In the genomic region with DNA sequence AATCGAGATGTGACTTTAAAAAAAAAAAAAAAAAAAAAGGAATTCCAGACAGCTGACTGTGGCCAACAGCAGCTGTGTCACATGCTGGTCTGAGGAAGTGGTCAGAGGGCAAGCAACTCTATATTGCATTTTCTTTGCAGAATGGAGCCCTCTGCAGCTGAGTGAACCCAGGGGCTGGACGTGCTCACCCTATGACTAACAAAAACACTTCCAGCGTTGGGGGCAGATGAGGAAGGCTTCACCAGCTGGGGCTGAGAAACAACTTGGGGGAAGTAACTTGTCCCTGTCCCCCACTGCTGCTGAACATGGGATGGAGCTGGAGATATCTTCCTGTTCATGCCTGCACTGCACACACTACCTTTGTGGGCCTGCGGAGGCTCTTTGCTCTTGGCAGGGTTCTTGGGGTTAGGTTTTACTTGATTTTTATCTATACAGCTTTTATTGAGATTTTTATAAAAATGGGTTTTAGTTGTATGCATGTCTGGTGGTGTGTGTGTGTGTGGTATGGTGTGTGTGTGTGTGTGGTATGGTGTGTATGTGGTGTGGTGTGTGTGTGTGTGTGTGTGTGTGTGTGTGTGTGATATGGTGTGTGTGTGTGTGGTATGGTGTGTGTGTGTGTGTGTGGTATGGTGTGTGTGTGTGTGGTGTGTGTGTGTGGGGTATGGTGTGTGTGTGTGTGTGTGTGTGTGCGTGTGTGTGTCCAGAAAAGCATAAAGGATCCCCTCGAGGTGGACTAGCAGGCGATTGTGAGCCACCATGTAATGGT, we compare ENCODE assay signal across 9 mouse cellular contexts. TPM values are rescaled to one million over a fixed set of nuclear protein-coding genes. Genes with fewer than 3 reads are reported as not detected.
DNase-seq lines count a peak whose midpoint lies in the region; ATAC-seq lines count a peak whose summit lies in the region.
"Had no signal": no experiment of that assay in that cellular context is flagged by ENCODE, and none has a peak within 500 bp of the region (broad histone marks: within the 10 kb centered on the region; RNA-seq: fewer than 3 reads in every experiment).

No protein-coding gene starts in this region.

- peak; percentile 29 to 40 for DNase-seq in right cerebral cortex, postnatal 10 days (ENCODE audit: low spot score in 2 of 2)
- DNase-seq in right cerebral cortex, adult 2 months (ENCODE audit: low spot score in 2 of 2) = no peak
- DNase-seq in liver, embryonic 13.5 days = no peak
- peak; percentile 2 to 8 for DNase-seq in spleen, postnatal 14 days (ENCODE audit: low spot score in 2 of 2)
- no peak for DNase-seq in cerebellum, adult 8-10 months
- DNase-seq in cerebellum, postnatal 10 days = no peak

- H3K27me3 ChIP-seq in liver, embryonic 13.5 days = no peaks in the 10 kb centered on the region
- no peaks in the 10 kb centered on the region for H3K27me3 ChIP-seq in midbrain, embryonic 15.5 days (replicated peaks)
- H3K27me3 ChIP-seq: limb, embryonic 12.5 days had no signal

- no peak overlapping the region for H3K4me3 ChIP-seq in liver, embryonic 13.5 days (replicated peaks)
- H3K4me3 ChIP-seq in midbrain, embryonic 15.5 days = no peak overlapping the region
- H3K4me3 ChIP-seq: limb, embryonic 12.5 days had no signal

- no peaks in the 10 kb centered on the region for H3K9me3 ChIP-seq in liver, embryonic 13.5 days (replicated peaks)
- no peaks in the 10 kb centered on the region for H3K9me3 ChIP-seq in midbrain, embryonic 15.5 days
- H3K9me3 ChIP-seq: limb, embryonic 12.5 days had no signal

- WGBS in liver, embryonic 13.5 days (ENCODE audit: insufficient replicate concordance) = 46% methylated on average over 7 of the region's 7 CpGs
- 81% methylated on average over 7 of the region's 7 CpGs for WGBS in midbrain, embryonic 15.5 days

- peaks cover 18% of the 10 kb centered on the region for H3K4me1 ChIP-seq in liver, embryonic 13.5 days (replicated peaks)
- H3K4me1 ChIP-seq in midbrain, embryonic 15.5 days = no peaks in the 10 kb centered on the region
- H3K4me1 ChIP-seq: limb, embryonic 12.5 days had no signal

- H3K9ac ChIP-seq in liver, embryonic 13.5 days = no peak overlapping the region
- H3K9ac ChIP-seq in midbrain, embryonic 15.5 days = no peak overlapping the region
- H3K9ac ChIP-seq: limb, embryonic 12.5 days had no signal

- no peaks in the 10 kb centered on the region for H3K36me3 ChIP-seq in liver, embryonic 13.5 days
- no peaks in the 10 kb centered on the region for H3K36me3 ChIP-seq in midbrain, embryonic 15.5 days (replicated peaks)
- H3K36me3 ChIP-seq: limb, embryonic 12.5 days had no signal

- no peak overlapping the region for H3K27ac ChIP-seq in liver, embryonic 13.5 days
- no peak overlapping the region for H3K27ac ChIP-seq in midbrain, embryonic 15.5 days
- H3K27ac ChIP-seq: limb, embryonic 12.5 days had no signal

- peak; percentile 89 for ATAC-seq in granulocyte monocyte progenitor cell, adult 5-6 weeks (replicated peaks; ENCODE audit: poor library complexity, severe bottlenecking)
- peak; percentile 38; the same call in 1 of the 2 replicates for ATAC-seq in liver, embryonic 13.5 days (ENCODE audit: low read depth)
- no peak for ATAC-seq in midbrain, embryonic 15.5 days (replicated peaks)

- no peak overlapping the region for H3K4me2 ChIP-seq in liver, embryonic 13.5 days
- no peak overlapping the region for H3K4me2 ChIP-seq in midbrain, embryonic 15.5 days
- H3K4me2 ChIP-seq: limb, embryonic 12.5 days had no signal

RNA-seq across cellular contexts. Expression of a gene that starts 57.0 kb away (rescaled TPM):
- 834 and 975 TPM in 2 replicates for total RNA-seq in granulocyte monocyte progenitor cell, adult 5-6 weeks (2014; fragmentation: Nextera tagmentation)
- 1,023 and 1,048 TPM in 2 replicates for total RNA-seq in granulocyte monocyte progenitor cell, adult 5-6 weeks (2017)
- 405 and 461 TPM in 2 replicates for polyA plus RNA-seq in liver, embryonic 13.5 days (2015; fragmentation: Nextera tagmentation; extraction: Ambion mirVana)
- polyA plus RNA-seq in midbrain, embryonic 15.5 days (2015; fragmentation: Nextera tagmentation; extraction: Ambion mirVana) = 590 and 626 TPM in 2 replicates

Comparison
In these comparisons a context has a peak if more than half of its experiments do, and no peak if none do; other contexts are left out.
1. DNase-seq: peak in right cerebral cortex, postnatal 10 days (2 of 2) and spleen, postnatal 14 days (2 of 2); none in right cerebral cortex, adult 2 months (0 of 2), liver, embryonic 13.5 days (single experiment), cerebellum, adult 8-10 months (single experiment) and cerebellum, postnatal 10 days (0 of 2).